Mouse (Mus musculus) heart, adult 9 months (tissue): Measurements from ENCODE around the gene Olfr685.

ENCODE experiments used
- DNase-seq, 2 experiments: peaks; one replicate each; pipeline ENCODE4 v3.0.0; 2022; ENCODE audit warnings: low spot score in 2 of 2

Gene Olfr685

DNA sequence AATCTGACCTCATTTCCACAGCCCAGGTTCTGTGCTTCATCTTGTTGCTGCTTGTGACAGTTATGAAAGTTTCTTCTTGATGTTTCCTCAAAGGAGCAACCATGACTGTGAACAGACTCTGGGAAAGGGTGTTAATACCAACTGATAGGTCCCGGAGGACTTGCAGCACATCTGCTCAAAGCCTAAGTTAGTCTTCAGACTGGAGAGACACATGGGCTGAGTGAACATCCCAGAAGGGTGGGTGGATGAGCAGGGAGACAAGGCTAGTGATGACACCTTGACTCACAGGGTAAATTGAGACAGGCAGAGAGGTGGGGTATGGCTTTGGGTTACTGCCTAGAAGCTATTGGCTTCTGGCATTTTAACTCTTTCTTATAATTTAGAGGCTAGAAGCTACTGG lies at the start of gene Olfr685:
Gene Olfr685 (minus strand): TSS at position 101 of the 400 bp plus-strand sequence.
- no peak for DNase-seq

DNA sequence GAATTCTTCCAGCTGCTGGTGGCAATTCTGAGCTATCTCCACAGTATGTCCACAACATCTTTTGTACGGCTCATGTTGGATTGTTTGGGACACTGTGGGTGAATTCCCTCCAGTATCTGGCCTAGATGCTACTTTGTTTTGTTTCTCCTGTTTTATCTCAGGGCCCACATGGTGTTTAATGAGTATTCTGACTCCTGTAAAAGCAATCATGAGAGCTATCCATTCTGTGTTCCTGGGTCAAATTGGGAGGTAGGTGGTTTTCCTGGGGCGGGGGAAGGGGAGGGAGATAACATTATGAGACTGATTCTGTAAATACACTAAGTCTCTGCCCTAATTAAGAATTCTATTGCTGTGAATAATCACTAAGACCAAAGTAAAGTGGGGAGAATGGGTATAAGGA lies 43.6 kb upstream of the Olfr685 start:
- peak; percentile 23 to 69 for DNase-seq

DNA sequence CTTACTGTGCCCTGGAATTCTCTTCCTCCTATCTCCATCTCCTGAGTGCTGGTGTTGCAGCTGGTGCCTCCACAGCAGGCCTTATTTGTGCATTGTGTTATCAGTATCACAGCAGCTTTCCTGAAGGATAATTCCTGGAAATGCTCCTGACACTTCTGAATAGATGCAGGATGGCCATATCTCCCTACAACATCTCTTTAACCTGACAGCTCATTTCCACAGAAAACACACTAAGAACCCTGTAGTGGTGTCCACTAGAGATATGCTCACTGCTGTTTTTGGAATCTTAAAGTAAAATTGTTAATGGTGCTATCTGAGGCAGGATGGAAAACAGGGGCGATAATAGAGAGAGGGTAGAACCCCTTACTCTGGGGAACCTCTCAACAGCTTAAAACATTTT lies 42.3 kb upstream of the Olfr685 start:
- peak; percentile 65 to 86 for DNase-seq

DNA sequence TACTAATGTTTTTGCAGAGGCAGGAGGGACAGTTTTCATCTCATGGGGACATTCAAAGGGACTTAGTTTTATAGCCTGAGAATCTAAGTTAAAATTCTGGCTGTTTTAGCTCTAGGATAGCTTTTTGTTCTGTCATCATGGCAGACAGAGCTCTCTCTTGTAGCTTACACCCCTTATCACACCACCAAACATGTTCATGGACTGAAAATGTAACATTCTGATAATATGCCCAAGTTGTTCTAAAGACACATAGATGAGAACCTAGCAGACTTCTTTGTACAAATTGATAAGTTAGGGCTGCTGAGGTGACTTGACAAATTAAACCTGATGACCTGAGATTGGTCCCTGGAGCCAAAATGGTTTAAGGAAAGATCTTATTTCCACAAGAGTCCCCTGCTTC lies 40.9 kb upstream of the Olfr685 start:
- DNase-seq: no peak

DNA sequence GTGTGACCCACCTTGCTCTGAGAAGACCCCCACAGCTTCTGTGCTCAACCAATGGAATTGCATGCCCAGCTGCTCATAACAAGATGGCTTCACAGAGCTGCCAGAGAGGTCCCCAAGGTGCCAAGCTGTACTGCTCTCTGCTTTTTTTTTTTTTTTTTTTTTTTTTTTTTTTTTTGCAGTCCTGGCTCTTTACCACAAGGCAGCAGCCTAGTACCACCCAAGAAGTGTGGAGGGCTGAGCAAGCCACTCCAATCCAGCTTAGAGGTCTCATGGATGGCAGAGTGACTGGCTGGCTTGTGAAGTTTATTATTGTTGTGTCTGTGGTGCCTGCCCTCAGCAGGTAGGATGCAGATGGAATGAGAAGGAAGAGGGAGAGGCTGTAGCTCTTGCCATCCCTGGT lies 40.3 kb upstream of the Olfr685 start:
- DNase-seq: no peak

DNA sequence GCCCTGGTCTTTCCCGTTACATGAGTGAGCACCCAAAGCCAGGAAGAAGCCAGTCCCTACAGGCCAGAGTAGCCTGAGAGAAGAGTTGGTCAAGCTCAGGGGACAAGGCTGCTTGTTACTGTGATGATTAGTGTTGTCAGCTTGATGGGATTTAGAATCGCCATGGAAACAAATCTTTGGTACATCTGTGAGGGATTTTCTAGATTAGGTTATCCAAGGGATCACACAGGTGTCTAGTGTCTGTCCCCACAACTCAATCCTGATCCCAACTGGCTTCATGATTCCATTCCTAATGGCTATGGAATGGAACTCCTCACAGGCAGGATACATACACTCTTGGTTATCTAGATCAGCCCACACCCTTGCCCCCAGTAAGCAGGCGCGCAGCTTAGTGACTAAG lies 32.5 kb upstream of the Olfr685 start:
- no peak for DNase-seq

DNA sequence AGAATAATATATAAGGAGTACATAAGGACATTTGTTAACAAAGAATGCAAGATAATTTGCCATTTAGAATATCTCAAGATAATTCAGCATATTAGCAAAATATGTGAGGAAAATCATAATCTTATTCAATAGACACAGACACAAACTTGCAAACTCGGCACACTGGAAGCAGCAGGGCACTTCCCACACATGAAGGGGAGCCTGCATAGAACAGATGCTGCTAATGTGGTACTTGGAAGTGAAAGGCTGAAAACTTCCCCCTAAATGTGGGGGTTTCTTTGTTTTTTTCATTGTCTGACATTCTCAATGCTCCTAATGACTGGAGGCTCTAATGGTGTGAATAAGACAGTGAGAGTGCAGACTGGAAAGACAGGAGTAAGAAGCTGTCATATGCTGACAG lies 28.9 kb upstream of the Olfr685 start:
- DNase-seq: no peak

DNA sequence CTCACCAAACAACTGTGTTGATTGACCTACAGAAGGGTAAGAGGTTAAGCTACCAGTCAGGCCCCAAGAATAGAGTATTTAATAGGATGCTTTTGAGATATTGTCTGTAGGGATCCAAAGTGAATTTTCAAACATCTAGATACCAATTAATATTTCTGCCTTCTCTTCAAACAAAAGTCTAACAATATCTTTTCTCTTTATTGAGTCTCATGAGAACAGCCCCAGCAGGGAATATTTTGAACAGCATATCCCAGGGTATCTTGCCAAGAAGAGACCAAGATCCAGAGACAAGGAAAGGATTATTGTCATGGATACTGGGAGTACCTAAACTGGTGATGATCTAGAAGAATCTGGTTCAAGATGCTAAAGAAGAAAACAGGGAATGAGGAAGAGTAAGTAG lies 21.6 kb upstream of the Olfr685 start, which contains the start of gene Olfr686:
Gene Olfr686 (minus strand): TSS at position 101 of the 400 bp plus-strand sequence.
- DNase-seq: no peak

DNA sequence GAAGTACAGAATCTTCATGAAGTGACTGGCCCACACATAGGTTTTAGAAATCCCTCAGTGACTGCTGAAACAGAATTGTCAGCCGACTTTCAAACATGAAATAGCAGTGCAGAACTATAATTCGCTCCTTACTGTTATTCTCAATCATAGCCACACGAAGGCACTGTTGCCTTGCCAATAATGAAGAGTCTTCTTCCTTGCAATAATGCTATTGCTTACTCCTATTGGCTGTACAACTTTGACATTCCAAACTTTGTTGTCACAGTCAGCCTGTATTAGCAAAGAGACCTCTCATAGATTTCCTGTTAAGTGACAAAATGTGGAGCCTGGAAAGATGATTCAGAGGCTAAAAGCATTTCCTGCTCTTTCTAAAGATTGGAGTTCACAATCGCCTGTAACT lies 15.0 kb downstream of the Olfr685 start:
- DNase-seq: peak; percentile 1 to 6

DNA sequence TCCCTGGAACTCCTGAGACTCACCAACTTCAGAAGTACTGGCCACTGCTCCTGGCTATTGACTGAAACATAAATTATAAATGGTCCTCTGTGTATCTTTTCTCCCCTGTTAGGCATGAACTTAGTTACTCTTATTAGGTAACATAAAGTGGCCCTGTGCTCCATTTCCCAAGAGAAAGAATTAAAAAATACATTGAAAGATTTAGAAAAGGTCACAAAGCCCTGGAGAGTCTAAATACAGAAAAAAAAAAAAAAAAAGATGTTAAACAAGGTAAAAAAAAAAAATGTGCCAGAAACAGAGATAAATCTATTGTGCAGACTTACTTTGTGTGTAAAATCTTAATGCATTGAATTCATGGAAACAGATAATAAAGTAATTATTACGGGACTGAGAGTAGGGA lies 22.3 kb downstream of the Olfr685 start, which contains the start of gene Olfr684:
Gene Olfr684 (minus strand): TSS at position 101 of the 400 bp plus-strand sequence.
- no peak for DNase-seq

DNA sequence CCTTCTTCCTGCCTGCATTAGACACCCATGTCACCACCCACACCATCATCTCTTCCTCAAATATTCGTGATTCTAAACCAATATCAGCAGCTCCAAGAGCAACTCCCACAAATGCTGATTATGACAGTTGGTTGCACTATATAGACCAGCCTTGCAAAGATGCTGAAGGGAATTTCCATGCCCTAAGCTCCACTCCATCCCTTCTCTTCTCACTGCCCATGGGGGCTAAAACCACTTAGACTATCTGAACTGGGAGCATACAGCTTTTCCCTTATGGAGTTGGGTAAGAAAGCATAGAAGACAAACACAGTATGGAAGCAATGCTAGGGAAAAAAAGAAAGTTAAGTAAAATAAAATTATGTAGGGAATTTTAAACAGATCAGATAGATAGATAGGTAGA lies 38.9 kb downstream of the Olfr685 start, which contains the start of gene Olfr683:
Gene Olfr683 (minus strand): TSS at position 101 of the 400 bp plus-strand sequence.
- no peak for DNase-seq

DNA sequence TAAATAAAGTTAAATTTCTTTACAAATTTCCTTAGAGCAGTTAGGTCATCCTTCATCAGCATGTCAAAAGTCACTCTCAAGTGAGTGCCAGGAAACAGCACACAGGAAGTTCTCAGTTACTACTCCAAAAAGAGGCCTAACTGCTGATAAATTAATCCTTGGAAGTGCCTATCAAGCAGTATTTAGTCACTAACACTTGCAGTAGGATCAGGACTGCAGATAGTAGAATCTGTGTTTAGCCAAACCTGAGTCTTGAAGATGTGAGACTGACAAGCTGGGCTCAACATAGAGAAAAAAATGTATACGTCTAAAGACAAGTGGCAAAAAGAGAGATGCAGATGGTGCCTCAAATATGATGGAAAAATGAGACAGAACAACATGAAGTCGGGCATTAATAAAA lies 44.5 kb downstream of the Olfr685 start:
- no peak for DNase-seq
